Mouse (Mus musculus) left cerebral cortex, adult 8-10 months (tissue): ENCODE results near the gene Rhox4a2. TPM values are rescaled to one million over a fixed set of nuclear protein-coding genes. Genes with fewer than 3 reads are reported as not detected.
"Not testable (repeated sequence)": the region's sequence is repeated elsewhere in the genome, so short reads cannot be mapped to it uniquely, and the experiment has no call there.

Source experiments
- DNase-seq, 2 experiments: peaks; one replicate each; pipeline ENCODE4 v3.0.0; 2022; ENCODE audit warnings: low spot score in 2 of 2
- total RNA-seq, 4 experiments: library from RNA; stranded (reverse); gene quantifications; 2 replicates each; pipeline ENCODE4 v1.2.4; 2022

Rhox4a2 gene
- total RNA-seq = not detected

DNA sequence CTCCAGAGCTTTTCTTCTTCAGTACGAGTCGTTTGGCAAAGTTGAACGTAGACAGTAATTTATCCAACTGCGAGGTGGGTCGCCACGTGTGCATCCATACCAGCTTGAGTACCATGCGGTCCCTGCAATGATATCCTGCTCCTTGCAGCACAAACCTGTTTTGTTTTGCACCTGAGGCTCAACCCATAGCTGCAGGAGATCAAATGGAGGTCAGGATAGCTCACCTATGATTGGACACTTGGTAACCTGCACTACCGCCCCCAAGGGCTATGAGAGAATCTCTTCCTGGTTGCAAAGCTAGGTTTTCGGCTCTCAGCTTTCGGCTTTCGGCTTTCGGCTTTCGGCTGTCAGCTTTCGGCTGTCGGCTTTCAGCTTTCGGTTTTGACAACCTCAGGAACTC lies at the start of gene Rhox4a2:
TSS of gene Rhox4a2 (plus strand) at position 301 of the 400 bp plus-strand sequence.
- not testable (repeated sequence) for DNase-seq

DNA sequence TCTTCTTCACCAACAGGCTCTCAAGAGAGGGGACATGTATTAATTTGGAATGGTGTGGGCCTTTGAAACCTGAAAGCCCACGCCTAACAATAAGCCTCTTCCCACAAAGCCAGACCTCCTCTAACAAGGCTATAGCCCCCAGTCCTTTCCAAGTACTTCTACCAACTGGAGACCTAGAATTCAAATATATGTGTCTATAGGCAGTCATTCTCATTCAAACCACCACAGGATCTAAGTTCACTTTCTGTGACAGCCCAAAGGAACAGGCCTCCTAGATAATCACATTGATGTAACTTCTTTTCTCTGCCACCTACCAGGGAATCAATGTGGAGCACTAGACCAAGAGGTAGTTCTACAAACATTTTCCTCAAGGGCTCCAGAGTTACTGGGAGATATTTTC lies 10.9 kb upstream of the Rhox4a2 start, which contains the start of gene Rhox3a2:
TSS of gene Rhox3a2 (plus strand) at position 301 of the 400 bp plus-strand sequence.
- not testable (repeated sequence) for DNase-seq

DNA sequence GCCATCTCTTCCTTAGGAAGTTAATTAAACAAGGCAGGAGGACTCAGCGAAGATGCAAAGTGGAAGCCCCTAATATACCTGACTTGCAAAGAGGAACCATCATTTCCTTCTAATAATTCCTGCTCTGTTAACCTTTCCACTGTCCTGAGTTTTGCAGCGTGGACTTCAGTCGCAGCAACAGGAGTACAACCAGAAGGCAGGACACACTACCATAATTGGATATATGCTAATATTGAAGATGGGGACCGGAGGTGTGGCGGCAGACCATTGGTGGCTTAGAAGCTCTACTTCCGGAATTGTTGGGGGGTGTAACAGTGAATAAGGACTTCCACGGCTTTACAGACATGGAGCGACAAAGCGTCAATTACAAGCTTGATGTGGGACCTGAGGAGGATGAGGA lies 21.1 kb downstream of the Rhox4a2 start, which contains the start of gene Rhox2b:
TSS of gene Rhox2b (plus strand) at position 301 of the 400 bp plus-strand sequence.
- DNase-seq = not testable (repeated sequence)

DNA sequence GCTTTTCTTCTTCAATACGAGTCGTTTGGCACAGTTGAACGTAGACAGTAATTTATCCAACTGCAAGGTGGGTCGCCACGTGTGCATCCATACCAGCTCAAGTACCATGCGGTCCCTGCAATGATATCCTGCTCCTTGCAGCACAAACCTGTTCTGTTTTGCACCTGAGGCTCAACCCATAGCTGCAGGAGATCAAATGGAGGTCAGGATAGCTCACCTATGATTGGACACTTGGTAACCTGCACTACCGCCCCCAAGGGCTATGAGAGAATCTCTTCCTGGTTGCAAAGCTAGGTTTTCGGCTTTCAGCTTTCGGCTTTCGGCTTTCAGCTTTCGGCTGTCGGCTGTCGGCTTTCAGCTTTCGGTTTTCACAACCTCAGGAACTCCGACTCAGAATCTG lies 41.5 kb downstream of the Rhox4a2 start, which contains the start of gene Rhox4b:
TSS of gene Rhox4b (plus strand) at position 301 of the 400 bp plus-strand sequence.
- not testable (repeated sequence) for DNase-seq

Other genes with a start within 250 kb of the Rhox4a2 start
- gene Akap14, start 222.0 kb upstream of the Rhox4a2 start, total RNA-seq = under 1 TPM in 1 of 4 experiments, not detected in 3; 0.20 TPM
- 100 to 1,000 TPM; 160 to 253 (median 215) TPM for gene Ndufa1, start 199.7 kb upstream of the Rhox4a2 start, total RNA-seq
- 1 to 10 TPM; 6.7 to 8.2 (median 7.6) TPM for gene Rnf113a1, start 199.6 kb upstream of the Rhox4a2 start, total RNA-seq
- not detected for gene Gm9, start 179.8 kb upstream of the Rhox4a2 start, total RNA-seq
- not detected for gene Rhox1, start 168.6 kb upstream of the Rhox4a2 start, total RNA-seq
- gene Rhox2a, start 145.9 kb upstream of the Rhox4a2 start, total RNA-seq = not detected
- not detected for gene Rhox3a, start 140.9 kb upstream of the Rhox4a2 start, total RNA-seq
- gene Rhox4a, start 125.5 kb upstream of the Rhox4a2 start, total RNA-seq = not detected
- gene Rhox3a2, start 10.8 kb upstream of the Rhox4a2 start, total RNA-seq = not detected
- not detected for gene Rhox2b, start 21.2 kb downstream of the Rhox4a2 start, total RNA-seq
- gene Rhox4b, start 41.6 kb downstream of the Rhox4a2 start, total RNA-seq = not detected
- not detected for gene Rhox2c, start 62.8 kb downstream of the Rhox4a2 start, total RNA-seq
- gene Rhox3c, start 67.7 kb downstream of the Rhox4a2 start, total RNA-seq = not detected
- not detected for gene Rhox4c, start 89.5 kb downstream of the Rhox4a2 start, total RNA-seq
- not detected for gene Rhox2d, start 102.6 kb downstream of the Rhox4a2 start, total RNA-seq
- not detected for gene Rhox4d, start 123.5 kb downstream of the Rhox4a2 start, total RNA-seq
- gene Rhox2e, start 139.6 kb downstream of the Rhox4a2 start, total RNA-seq = not detected
- not detected for gene Rhox3e, start 151.2 kb downstream of the Rhox4a2 start, total RNA-seq
- gene Rhox4e, start 166.6 kb downstream of the Rhox4a2 start, total RNA-seq = not detected
- gene Rhox2f, start 180.6 kb downstream of the Rhox4a2 start, total RNA-seq = not detected
- not detected for gene Rhox3f, start 190.1 kb downstream of the Rhox4a2 start, total RNA-seq
- gene Rhox4f, start 216.9 kb downstream of the Rhox4a2 start, total RNA-seq = not detected
- not detected for gene Rhox3g, start 237.8 kb downstream of the Rhox4a2 start, total RNA-seq